Mouse (Mus musculus) ES-Bruce4 (cell line): Measurements from ENCODE around the gene Lao1. TPM values are rescaled to one million over a fixed set of nuclear protein-coding genes. Genes with fewer than 3 reads are reported as not detected.

ENCODE experiments used
- H3K27ac ChIP-seq: 2 replicates; pipeline ENCODE4 v1.5.1; 2012; ENCODE audit warnings: low read length, inconsistent platforms; ENCODE audit not compliant: insufficient read depth
- H3K27me3 ChIP-seq: 2 replicates; pipeline ENCODE4 v1.6.1; 2012; ENCODE audit warnings: mild to moderate bottlenecking, low read length, inconsistent platforms; ENCODE audit not compliant: control insufficient read depth, poor library complexity, insufficient read depth, severe bottlenecking
- H3K36me3 ChIP-seq: 2 replicates; pipeline ENCODE4 v1.6.1; 2012; ENCODE audit warnings: inconsistent platforms, mild to moderate bottlenecking, low read length, moderate library complexity; ENCODE audit not compliant: control insufficient read depth, poor library complexity, insufficient read depth, severe bottlenecking
- H3K4me1 ChIP-seq: one replicate; pipeline ENCODE4 v1.8.1; 2011; ENCODE audit warnings: low read length; ENCODE audit not compliant: control insufficient read depth, insufficient read depth
- H3K4me3 ChIP-seq: 2 replicates; pipeline ENCODE4 v1.5.1; 2011; ENCODE audit warnings: low read depth, mild to moderate bottlenecking, low read length
- H3K9ac ChIP-seq: 2 replicates; pipeline ENCODE4 v1.6.1; 2012; ENCODE audit warnings: low read depth, mild to moderate bottlenecking, inconsistent platforms; ENCODE audit not compliant: poor library complexity, severe bottlenecking
- H3K9me3 ChIP-seq: replicated peaks from 2 replicates; pipeline ENCODE4 v1.6.1; 2012; ENCODE audit warnings: mild to moderate bottlenecking, low read length, inconsistent platforms; ENCODE audit not compliant: control insufficient read depth, poor library complexity, insufficient read depth, severe bottlenecking
- CTCF ChIP-seq: IDR thresholded peaks from one replicate; pipeline ENCODE4 v1.8.1; 2011; ENCODE audit warnings: low read depth, low read length
- EP300 ChIP-seq: IDR thresholded peaks from 2 replicates; pipeline ENCODE4 v1.6.1; 2011; ENCODE audit warnings: low read depth, low read length; ENCODE audit not compliant: insufficient read depth
- POLR2A ChIP-seq: IDR thresholded peaks from one replicate; pipeline ENCODE4 v1.8.1; 2011; ENCODE audit warnings: low read length; ENCODE audit not compliant: insufficient read depth
- polyA plus RNA-seq: library from polyadenylated mRNA; stranded (reverse); fragments of >200 nt; gene quantifications from 2 replicates; pipeline ENCODE4 v1.2.4, GENCODE M21; 2011; ENCODE audit warnings: low read depth; ENCODE audit not compliant: missing spikeins, insufficient read depth, insufficient read length

The Lao1 gene
- polyA plus RNA-seq, 1 experiment: not detected

DNA sequence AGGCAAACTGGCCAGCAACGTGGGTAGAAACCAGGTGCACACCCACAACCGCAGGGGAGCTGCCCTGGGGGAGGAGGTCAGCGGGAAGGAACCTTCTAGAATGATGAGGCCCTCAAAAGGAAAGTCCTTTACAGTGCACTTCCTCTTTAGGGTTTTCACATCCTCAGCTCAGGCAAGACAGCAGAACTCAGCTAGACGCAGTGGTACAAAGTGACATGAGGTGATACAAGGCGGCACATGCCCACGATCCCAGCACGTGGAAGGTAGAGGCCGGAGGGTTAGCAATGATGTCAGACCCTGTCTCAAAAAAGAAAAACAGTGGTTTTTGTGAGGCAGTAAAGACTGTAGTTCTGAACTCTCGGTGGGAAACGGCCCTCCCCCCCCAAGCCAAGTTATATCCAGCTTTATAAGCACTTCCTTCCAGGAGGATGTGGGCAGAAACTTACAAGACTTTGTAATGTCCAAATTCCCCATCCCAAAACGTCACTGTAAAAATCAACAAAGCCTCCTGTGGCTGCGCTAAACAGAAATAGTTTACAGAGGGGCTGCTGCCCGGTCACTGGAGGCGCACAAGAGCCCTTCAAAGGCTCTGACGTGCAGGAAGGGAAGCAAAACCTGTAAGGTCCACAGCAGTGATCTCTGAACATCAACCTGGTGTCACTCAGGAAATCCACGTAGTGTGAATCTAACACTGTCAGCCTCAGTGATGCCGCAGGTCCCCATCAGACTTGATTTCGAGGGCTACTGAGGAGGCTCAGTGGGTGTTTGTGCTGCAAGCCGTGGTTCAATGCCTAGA is 38.5 kb downstream of the Lao1 start:
- Histone ChIP-seq H3K27ac (no peak overlapping the region), H3K4me3 (no peak overlapping the region), H3K36me3 (no peaks in the 10 kb centered on the region), H3K27me3 (no peaks in the 10 kb centered on the region), H3K4me1 (peaks cover 2% of the 10 kb centered on the region), H3K9me3 (peaks cover 13% of the 10 kb centered on the region), H3K9ac (no peak overlapping the region)
- no peak for TF ChIP-seq EP300
- no peak for TF ChIP-seq CTCF
- TF ChIP-seq POLR2A: no peak

DNA sequence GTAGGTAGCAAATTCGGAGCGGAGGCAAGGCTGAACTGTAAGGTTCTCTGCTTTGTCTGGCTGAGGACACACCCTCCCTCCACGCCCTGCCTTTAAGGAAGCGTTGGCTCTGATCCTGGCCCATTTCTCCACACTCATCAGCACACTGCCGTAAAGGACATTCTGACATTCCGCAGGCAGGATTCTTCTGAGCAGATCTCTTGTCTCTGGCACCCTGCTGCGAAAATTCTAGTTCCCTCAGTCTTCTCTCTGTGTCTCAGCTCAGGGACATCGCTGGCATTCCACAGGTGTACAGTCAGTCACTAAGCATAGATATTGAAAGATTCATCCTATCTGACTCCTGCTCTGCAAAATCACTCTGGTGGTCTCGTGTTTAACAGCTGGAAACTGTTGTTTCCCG is 40.3 kb downstream of the Lao1 start:
- H3K27me3 ChIP-seq: no peaks in the 10 kb centered on the region
- no peaks in the 10 kb centered on the region for H3K36me3 ChIP-seq
- no peak overlapping the region for H3K4me3 ChIP-seq
- H3K9me3 ChIP-seq: no peaks in the 10 kb centered on the region
- H3K9ac ChIP-seq: no peak overlapping the region
- TF ChIP-seq EP300 (peak; percentile 94), CTCF (no peak)
- H3K27ac ChIP-seq: peak overlapping the region; percentile 43
- peaks cover 8% of the 10 kb centered on the region for H3K4me1 ChIP-seq

DNA sequence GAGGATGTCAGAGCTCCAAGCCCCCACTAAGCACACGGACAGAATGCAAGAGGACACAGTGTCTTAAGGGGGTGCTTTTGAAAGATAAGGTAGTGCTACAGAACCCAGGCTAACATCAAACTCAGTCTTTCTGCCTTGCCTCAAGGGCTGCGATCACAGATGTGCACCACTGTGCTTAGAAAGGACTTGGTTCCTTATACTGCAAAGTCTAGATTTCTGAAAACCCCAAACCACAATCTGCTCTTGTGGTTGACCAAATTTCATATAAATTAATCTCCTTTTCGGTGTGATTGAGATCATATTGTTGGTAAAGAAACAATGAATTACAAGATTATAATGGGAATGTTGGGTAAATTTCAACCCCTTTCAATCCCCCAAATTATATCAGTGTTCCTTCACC is 41.1 kb downstream of the Lao1 start:
- Histone ChIP-seq H3K4me1 (peaks cover 8% of the 10 kb centered on the region), H3K27me3 (no peaks in the 10 kb centered on the region)
- TF ChIP-seq POLR2A: no peak
- TF ChIP-seq EP300: no peak
- no peak for TF ChIP-seq CTCF

DNA sequence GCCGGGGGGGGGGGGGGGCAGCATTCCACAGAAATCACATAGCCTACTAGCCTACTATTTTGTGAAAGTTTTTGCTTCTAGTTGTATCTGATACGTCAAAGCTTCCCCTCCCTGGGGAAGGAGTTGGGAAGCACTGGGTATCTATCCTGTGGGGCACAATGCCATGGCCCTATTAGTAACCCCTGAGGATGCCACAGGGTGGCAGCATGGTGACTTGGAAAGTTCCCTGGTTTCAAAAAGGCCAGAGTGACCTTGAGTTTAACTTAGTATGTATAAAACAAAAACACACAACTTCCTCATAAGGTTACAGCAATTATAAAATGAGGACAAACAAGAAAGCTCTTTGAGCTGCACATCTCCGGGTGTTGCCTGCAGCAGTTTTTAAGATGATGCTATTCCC is 42.8 kb downstream of the Lao1 start:
- H3K36me3 ChIP-seq: no peaks in the 10 kb centered on the region
- H3K4me3 ChIP-seq: no peak overlapping the region
- TF ChIP-seq EP300 (no peak), CTCF (peak; percentile 57), POLR2A (no peak)
- peaks cover 15% of the 10 kb centered on the region for H3K4me1 ChIP-seq
- no peaks in the 10 kb centered on the region for H3K27me3 ChIP-seq
- no peaks in the 10 kb centered on the region for H3K9me3 ChIP-seq
- H3K27ac ChIP-seq: no peak overlapping the region
- H3K9ac ChIP-seq: no peak overlapping the region

More for the DNA sequence above, 41.1 kb downstream of the Lao1 start:
- no peak overlapping the region for H3K9ac ChIP-seq
- no peak overlapping the region for H3K4me3 ChIP-seq
- H3K27ac ChIP-seq: no peak overlapping the region
- H3K36me3 ChIP-seq: no peaks in the 10 kb centered on the region
- no peaks in the 10 kb centered on the region for H3K9me3 ChIP-seq

- Histone ChIP-seq H3K9me3 (no peaks in the 10 kb centered on the region), H3K4me3 (no peak overlapping the region), H3K27me3 (no peaks in the 10 kb centered on the region), H3K9ac (no peak overlapping the region), H3K36me3 (no peaks in the 10 kb centered on the region), H3K27ac (no peak overlapping the region), H3K4me1 (peaks cover 16% of the 10 kb centered on the region)
- TF ChIP-seq CTCF: peak; percentile 89
- TF ChIP-seq POLR2A: no peak
- TF ChIP-seq EP300: 0 out of 2 replicates have a peak, but pooled peaks have one; percentile 45
Observed at GRCm38 (mm10) chr4:119004613-119005339, 43.4 kb downstream of the Lao1 start.

DNA sequence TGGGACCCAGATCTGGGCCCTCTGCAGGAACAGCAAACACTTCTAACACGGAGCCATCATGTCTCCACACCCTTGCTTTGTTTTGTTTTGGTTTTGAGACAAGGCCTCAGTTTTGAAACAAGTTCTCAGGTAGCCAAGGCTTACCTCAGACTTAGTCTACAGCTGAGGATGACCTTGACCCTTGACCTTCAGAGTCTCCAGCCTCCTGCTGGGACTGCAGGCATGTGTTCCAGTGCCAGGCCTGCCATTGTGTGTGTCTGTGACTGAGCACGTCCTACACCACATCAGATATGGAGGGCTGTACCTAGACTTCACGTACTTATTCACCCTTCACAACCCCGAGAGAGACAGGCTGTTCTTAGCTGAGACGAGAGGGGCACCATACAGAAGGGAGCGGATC is 46.2 kb downstream of the Lao1 start:
- peak overlapping the region; percentile 85 for H3K27ac ChIP-seq

More for the DNA sequence above, 46.2 kb downstream of the Lao1 start:
- Histone ChIP-seq H3K4me3 (no peak overlapping the region), H3K9me3 (no peaks in the 10 kb centered on the region), H3K27me3 (no peaks in the 10 kb centered on the region), H3K36me3 (no peaks in the 10 kb centered on the region), H3K9ac (no peak overlapping the region), H3K4me1 (peaks cover 19% of the 10 kb centered on the region)
- TF ChIP-seq POLR2A (no peak), EP300 (peak; percentile 83), CTCF (no peak)
